Mouse (Mus musculus): ENCODE results near the gene Galk2.

Galk2 gene

DNA sequence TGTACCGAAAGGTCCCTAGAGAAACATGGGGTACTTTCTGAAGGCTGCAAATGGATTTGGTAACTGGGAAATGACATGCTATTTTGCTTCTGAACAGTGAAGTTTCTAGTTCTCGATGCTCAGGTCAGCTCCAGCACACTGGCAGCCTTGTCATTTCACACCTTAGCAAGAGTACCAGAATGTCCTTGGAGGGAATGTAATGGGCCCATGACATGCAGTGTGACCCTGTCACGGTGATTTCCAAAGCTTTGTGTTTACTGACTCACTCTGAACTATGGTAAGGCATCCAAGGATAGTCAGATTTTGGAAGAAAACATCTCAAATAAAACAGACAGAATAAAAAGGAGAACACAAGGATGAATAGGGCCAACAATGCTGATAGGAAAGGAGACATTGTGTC, 42.5 kb downstream of the Galk2 start:
- no peak for DNase-seq

DNA sequence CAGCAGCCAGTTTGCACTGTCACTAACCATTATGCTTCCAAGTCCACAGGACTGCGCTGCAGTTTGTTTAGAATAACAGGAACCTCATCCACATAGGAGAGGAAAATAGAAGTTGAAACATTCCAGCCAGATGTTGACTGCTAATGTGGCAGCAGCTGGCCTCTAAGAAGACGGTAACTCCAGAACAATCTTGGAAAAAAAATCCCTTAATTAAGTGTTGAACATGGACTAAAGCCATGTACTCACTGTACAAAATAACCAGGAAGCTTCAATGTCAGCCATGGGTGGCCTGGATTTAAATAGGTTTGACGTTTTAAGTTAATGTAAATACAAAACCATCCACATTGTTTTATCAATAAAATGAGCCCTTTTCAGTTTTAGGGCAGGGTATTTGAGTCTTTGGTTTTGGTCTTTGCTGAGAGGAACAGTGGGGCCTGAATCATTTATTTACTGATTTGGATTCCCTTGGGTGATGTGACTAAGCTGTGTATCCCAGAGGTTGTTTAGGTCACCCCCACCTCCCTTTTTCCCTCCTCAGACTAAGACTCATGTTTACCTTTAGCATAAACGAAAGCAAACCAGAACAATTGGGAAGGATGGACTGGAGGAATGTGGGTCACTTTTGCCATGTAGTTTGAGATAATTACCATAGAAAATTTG, 47.6 kb downstream of the Galk2 start:
- no peak for DNase-seq

DNA sequence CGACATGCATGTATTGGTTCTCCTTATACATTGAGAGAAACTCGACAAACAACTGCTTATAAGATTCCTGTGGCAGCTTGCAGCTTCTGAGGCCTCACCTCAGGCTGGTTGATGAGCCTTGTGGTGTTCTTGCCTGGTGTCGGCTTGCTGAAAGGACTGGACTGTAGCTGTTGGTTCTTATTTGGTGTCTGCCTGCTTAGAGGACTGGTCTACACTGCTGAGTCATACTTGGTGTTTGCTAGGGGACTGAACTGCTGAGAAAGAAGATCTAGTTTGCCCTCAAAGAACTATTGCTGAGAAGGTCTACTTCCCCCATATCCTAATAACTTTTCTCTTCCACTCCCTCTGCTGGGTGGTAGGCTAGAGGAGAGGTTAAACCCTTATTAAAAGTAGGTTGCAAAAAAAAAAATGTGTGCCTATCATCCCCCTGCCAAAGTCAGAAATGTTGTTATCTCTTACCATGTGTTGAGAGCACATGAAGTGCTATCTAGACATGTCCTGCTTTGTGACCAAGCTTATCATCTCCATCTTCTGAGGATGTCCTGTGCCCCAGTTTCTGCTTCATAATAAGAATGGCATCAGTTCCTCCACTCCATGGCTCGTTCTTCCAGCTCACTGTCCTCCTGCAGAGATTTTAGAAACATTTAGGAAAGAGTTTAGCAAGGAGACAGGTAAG, 48.8 kb downstream of the Galk2 start:
- no peak for DNase-seq

DNA sequence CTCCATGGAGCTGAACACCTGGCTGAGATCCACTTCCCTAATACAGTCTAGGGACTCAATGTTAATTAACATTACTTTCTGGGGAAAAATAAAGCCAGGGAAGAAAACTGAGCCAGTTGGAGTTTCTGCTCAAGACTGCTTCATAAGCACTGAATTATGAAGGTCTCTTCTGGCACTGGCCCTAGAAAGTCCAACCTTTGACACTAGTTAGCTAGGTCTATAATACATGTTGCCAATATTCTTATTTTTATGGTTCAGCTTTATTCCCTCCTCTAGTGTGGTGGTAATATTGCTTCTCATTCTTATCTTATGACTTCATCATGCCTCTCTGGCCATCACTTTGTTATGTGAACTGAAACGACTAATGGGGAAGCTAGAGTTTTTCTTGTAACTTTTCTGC, 55.3 kb downstream of the Galk2 start:
- DNase-seq = no peak

DNA sequence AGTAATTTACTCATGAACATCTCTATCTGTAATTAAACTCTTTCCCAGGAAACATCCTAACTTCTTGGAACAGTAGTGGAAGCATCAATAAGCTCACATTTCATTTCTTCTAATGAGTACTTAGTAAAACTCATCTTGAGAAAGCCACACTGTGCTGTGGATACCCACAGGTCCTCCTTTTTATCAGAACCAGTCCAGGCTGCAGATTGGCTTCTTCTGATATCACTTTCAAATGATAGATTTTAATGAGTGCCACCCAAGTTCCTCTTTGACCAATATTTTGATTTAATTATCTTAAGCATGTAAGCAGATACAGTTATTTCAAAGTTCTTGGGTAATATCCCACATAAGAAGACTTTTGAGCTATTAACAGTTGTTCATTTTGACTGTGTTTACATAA, 55.8 kb downstream of the Galk2 start:
- no peak for DNase-seq

DNA sequence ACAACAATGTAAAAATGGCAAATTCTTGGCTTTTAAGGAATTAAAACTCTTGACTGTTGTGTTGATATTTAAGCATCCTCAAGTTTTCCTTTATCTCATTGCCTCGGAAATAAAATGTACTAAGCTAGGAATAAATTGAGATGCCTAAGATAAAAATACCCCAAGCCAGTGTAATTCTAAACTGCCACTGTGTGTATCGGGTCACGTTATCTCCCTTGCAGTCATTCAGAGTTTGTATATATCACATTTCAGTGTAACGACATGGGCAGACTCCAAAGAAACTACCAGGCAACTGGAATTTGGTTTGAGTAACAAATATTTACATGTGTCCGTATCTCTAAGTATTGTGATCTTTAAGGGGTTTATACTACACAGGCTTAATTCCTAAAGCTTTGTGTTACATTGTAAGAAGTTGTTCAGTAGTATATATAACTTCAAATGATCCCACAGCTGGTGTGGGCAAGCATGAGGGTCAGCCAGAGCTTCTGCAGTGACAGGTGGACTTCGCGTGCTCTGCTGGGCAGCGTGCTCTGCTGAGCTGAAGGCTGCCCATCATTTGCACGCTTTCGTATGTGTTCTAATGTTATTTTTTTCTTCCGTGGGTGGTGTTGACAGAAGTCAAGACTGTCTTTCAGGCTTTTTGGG, 57.9 kb downstream of the Galk2 start:
- no peak for DNase-seq

DNA sequence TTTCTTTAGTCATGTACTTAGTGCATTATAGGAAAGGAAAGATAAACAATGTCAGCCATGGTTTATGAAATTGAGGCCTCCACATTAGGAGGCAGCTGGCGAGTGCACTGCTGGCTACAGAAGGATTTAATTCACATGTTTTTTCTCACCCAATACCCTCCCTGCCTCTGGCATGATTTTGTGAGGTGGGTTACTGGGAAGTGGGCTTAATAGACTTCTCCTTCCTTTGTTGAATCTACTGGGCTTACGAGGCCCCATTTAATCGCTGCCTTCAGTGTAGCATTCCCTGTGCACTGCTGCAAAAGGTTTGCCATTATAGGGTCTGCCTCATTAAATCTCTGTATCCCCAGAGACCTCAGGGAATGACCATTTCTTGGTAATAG, 58.4 kb downstream of the Galk2 start:
- DNase-seq = no peak

DNA sequence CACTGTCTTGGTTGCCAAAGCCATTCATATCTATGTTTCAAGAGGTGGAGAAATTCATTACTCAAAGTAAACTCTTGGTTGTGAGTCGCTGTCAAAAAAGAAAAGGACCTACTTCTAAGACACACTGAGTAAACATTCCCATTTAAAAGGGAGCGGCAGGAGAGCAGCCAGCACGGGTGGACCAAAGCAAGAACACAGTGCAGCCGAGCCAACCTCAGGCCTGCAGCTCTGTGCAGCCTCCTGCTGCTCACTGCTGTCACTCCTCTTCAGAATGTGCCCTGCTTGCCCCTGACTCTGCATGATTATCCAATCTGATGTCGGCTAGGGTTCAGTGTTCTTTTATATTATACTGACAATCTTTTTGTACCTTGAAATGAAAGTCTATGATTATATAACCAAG, 62.4 kb downstream of the Galk2 start:
- no peak for DNase-seq

DNA sequence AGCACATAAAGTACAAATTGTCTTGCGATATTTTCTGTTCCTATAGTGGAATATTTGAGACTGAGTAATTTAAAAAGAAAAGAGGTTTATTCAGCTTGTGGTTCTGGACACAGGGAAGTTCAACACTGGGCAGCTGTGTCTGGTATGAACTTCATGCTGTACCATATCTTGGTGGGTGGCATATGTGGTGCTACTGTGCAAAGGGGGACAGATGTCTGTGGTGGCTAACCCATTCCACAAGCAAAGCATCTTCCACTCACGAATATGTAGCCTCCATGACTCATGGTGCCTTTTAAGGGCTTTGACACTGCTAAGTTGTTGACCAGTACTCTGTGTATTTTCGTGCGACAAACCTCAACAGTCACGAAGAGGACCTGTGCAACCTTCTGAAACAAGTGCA, 63.2 kb downstream of the Galk2 start:
- DNase-seq = no peak

DNA sequence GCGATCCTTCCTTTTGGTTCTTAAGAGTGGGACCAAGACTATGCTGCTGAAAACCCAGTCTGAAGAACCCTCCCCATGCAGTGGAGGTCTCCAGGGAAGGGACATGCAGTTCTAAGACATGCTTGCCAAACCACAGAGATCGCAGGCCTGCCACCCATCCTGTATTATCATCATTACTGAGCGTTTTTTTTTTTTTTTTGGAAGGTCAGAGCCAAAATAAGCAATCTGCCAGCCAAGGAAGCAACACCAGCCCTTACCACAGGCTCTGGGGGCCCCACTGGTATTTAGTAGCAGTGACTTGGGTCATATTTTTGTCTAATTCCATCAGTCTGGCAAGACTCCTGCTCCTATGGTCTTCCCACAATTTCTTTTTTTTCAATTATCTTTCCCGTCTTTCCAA, 64.0 kb downstream of the Galk2 start:
- DNase-seq = no peak

DNA sequence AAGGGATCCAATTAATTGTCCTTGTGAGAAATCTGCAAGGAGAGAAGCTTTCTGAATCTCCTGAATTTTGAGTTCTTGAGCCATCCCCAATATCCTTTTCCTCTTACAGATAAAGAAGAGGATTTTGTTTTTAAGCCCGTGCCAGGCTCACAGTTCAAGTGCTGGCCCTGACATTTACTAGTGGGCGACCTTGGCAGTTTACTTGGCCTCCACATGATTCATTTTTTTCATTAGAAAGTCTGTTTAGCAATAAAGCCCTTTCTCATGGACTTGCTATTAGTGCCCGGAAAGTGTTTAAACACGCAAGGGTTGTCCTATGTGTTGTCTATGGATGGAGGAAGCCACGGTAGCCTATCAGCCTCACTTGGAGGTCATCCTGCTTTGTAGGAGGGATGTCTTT, 64.4 kb downstream of the Galk2 start:
- no peak for DNase-seq

DNA sequence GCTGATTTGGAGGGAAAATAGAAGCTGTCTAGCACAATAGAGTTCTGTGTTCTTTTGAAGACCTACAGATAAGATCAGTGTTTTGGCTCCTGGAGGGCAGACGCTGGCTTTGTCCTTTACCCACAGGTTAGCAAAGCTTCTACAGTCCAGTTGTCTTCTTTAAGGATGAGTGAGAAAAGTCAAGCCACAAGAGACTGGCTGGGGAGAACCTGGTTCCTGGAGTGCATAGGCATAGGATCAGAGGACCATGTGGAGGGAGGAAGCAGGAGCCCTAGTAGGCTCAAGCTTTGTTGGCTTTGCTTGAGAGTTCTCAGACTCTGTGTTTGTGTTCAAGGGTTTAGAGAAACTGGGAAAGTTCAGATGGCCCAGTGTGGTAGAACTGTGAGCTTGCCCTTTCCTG, 65.6 kb downstream of the Galk2 start:
- DNase-seq = no peak

DNA sequence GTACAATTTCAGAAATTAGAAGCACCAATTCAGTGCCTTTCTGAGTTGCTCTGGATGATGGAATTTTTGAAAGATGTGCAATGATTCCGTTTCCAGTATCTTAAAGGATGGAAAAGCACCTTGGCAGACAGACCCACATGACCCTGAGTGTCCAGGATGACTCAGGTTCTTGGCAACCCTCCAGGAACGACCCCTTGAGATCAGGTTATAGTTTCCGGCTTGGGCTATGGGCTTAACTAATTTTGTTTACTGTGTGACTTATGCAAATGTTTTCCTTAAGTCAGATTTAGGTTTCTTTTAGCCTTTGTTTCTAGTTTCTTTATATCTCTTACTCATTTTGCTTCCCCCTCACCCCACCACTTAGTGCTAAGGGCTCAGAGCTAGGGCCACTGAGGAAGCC, 66.2 kb downstream of the Galk2 start:
- DNase-seq = no peak

DNA sequence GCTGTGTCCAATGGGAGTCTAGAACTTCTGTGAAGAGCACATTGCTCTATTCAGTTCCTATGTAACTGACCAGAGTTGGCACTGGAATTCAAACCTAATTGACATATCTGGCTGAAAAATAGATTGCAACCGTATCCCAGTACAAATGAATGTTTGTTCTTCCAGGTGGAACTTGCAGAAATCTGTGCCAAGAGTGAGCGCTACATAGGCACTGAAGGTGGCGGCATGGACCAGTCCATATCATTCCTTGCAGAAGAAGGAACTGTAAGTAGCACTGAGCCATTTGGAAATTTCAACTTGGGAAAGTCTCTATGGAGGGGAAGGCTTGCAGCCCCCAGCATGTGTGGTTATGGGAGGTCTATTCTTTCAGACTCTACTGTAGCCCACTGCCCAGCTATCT, 70.5 kb downstream of the Galk2 start:
- DNase-seq = no peak

DNA sequence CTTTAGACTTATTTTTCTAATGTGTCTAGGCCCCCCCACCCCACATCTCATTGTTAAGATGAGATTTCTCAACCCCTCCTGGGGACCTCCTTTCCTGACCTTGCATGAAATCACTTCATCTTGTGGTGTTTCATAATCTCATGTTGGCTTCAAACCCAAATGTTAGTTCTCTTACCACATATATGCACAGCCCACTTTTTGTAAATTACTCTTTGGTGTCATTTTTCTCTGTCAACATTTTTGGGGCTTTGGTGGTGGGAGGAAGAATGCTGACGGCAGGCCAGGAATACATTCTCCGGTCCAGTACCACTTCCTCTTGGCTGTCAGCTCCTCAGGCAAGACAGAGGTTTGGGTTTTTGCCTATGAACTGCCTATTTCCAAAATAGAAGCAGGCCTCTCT, 71.0 kb downstream of the Galk2 start:
- no peak for DNase-seq

DNA sequence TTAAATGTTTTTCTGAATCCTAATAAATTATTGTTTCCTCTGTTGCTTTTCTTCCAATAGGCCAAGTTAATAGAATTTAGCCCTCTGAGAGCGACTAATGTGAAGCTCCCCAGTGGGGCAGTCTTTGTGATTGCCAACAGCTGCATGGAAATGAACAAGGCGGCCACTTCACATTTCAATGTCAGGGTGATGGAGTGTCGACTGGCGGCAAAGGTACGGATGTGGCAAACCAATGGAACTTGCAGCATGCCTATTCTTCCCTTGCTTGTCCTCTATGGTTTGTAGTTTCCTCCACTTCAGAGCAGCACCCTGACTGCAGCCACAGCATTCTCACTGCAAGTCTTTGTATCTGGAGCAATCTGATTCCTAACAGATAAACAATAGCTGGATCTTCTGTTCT, 72.3 kb downstream of the Galk2 start:
- DNase-seq = no peak

DNA sequence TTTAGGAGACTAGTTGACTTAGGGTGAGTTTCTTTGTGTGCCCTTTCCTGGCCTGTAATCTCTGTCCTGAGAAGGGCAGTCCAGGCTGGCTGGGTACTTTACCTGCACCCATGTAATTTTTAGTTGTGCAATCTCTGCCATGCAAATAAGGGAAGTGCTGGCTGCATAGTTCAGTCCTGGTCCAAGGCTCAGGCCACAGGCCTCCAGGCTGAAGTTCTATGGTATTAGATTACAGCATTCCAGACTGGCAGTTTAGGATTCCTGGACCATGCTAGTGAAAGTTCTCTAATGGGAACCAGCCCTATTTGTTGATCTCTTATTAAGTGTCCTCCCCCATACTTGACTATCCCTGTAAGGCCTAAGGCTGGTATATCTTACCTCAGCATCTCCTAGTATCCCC, 73.8 kb downstream of the Galk2 start:
- DNase-seq = no peak

DNA sequence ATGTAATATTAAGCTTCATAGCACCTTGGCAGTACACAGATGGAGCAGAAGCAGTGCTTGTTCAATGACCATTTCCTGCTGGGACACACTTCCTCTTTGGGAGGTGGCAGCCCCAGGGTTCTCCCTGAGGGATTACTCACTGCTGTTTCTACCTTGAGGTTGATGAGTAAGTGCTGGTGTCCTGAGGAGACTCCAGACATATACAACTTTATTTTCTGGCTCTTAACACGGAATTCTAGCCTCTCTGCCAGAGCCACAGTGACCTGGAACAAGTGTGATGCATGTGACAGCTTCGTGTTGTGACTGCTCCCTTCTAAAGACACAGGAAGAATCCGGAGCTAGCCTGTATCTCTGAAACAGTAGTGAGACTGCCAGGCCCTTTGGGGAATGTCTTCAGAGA, 75.1 kb downstream of the Galk2 start:
- DNase-seq = no peak

DNA sequence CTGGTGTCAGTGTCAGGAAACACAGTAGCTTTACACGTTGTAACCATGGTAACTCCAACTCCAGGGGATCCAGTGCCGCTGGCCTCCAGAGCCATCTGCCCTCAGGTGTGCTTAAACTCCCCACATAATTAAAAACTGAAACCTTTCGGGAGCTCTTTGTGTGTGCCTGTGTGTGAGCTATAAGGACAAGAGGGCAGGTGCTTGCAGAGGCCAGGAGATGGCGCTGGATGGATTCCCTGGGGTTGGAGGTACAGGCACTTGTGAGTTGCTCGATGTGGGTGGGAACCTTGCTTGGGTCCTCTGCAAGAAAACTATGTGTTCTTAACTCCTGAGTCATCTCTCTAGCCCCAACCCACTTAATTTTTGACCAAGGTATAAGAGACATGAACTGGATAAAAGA, 77.5 kb downstream of the Galk2 start:
- no peak for DNase-seq

DNA sequence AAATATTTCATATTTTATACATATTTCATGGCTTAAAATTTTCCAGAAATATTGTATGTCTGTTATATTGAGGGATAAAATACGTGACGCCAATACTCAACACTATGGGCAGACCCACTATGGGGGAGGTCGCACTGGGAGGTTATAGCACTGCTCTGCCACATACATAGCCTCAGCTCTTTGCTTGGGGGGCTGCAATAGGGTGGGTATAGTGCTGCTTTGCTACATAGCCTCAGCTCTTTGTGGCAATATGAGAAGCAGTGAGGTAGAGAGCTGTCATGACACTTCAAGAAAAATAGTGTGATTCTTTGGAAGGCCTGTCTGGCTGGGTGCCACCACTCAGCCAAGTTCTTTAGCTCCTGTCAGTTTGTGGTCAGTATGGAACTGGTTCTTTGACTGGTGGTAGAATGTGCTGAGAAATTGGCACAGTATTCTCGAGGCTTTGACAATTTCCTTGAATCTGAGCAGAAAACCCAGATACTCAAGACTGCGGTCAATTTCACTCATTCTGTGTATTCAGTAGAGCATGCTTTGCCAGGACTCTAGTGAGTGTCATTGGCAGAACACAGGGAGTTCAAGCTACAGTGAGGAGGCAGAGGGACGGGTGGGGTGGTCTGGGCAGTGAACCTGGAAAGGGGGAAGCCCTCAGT, 80.2 kb downstream of the Galk2 start:
- no peak for DNase-seq

DNA sequence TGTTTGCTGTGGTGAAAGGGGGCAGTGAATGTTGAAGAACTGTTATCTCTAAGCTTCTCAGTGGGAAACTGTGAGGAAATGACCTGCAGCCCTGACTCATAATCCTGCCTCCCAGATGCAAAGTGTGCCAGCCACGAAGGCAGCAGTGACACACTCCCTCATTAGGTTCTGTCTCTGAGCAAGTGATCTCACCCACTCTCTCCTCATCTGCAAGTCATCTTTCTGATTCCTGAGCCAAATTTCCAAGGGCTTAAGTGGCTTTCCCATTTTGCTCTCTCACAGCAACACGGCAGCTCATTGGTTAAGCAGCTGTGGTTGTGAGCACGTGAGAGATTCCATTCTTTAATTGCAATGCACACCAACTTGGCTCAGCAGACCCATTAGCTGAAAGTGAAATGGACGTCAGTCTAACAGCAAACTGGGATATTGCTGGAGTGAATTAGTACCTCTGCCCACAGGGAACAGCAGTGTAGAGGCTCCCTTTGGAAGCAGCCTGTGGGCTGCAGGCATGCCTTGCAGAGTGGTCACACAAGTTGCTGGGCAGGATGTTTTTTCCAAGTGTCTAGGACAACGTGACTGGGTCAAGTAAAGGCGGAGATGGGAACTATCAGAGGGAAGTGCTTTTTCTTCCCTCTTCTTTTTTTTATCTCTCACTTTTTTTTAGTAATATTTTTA, 82.3 kb downstream of the Galk2 start:
- DNase-seq = no peak

DNA sequence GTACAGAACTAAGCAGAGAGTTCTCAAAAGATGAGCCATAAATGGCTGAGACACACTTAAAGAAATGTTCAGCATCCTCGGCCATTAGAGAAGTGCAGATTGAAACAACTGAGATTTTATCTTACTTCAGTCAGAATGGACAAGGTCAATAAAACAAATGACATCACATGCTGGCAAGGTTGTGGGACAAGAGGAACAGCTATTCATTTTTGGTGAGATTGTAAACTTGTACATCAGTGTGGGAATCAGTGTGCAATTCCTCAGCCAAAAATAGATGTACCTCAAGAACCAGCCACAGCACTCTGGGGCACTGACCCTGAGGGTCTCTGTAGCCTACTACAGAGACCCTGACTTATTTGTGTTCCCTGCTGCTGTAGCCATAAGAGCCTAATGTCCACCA, 84.4 kb downstream of the Galk2 start:
- no peak for DNase-seq

DNA sequence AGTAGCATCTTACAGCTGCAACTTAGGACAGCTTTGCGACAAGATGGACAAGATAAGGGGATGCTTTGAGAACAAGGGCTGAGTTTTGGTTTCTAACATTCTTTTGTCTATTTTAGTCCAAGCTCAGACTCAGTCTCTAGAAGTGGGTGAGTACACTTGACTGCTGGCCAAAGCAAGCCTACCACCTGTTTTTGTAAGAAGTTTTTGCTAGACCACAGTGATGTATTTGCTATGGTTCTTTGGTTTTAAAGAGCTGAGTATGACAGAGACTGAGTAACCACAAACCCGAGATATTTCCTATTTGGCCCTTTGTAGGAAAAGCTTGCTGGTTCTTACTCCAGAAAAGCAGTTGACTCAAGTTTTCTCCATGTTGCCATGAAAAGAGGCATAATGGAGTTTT, 89.3 kb downstream of the Galk2 start:
- DNase-seq = no peak

DNA sequence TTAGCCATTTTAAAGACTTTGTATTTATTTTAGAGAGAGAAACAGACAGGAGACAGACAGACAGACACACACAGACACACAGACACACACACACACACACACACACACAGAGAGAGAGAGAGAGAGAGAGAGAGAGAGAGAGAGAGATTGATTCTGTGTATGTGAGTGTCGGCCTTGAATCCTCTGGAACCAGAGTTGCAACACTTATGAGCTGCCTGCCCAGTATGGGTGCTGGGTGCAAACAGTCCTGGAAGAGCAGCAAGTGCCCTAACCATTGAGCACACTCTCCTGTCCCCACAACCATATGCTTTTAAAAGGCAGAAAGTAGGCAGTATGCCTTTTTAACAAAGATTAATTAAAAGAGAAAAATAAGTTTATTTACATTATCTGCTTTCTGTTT, 109.9 kb downstream of the Galk2 start:
- DNase-seq = no peak

Data from layer of hippocampus, adult 9-11 months (tissue).